Mouse (Mus musculus) E14TG2a.4 (cell line): ENCODE data around the gene Tbcb.

ENCODE experiments used
- CTCF ChIP-seq: conservative IDR thresholded peaks from 2 replicates; pipeline ENCODE4 v1.5.1; 2014; ENCODE audit warnings: low read length
- POU5F1 ChIP-seq: IDR thresholded peaks from 2 replicates; pipeline ENCODE4 v1.6.1; 2014; ENCODE audit warnings: low read length, borderline replicate concordance

DNA sequence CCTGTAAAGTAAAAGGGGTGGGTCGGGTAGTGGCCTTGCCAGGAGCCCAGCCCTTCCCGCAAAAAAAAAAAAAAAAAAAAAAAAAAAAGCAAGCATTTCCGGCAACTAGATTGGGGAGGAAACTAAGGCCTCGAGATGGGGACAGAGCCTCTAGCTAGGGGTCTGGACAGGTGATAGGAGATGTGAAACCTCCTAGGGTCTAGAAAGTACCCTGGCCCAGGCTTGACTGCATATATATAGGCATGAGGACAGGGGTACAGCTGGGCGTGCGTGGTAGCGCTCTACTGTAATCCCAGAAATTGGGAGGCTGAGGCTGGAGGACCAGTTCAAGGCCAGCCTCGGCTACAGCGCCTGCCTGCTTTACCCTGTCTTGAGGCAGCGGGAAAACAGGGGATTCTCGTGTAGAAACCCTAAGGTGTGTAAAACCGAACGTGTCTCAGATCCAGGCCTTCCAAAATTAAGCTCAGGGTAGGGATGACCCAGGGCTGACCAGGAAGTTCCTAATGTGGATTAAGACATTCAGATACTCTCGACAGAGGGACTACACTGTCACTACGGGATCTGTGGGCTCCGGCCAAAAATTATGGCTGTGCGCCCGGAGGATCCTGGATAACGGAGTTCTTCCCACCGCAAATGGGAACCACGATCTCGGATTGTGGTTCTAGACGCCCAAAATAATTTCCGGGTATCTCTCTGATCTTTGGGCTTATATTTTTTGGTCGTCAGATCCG is 37.8 kb downstream of the Tbcb start:
- TF ChIP-seq CTCF (no peak), POU5F1 (no peak)
